Mouse (Mus musculus) urinary bladder, postnatal 10 days (tissue): ENCODE data around the gene Pno1.
A peak's percentile ranks its signal among the peaks of the same experiment; 100 is the strongest.

Experiments
- DNase-seq: peaks from one replicate; pipeline ENCODE4 v3.0.0; 2022; ENCODE audit warnings: low spot score

Pno1 gene

DNA sequence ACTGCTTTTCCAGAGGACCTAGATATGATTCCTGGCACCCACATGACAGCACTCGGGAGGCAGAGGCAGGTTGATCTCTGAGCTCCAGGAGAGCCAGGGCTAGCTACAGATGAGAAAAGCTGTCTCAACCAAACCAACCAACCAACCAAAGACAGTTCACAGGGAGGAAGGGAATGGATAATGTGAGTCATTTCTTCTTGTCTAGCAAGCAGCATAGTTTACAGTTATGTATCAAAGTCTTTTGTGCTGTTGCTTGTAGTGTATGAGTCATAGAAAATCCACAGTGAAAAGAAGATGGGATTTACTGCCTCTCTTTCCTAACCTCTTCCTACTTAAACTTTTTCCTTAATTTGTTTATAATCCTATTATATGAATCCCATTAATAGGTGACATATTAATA lies 34.7 kb downstream of the Pno1 start:
- DNase-seq, result no peak

DNA sequence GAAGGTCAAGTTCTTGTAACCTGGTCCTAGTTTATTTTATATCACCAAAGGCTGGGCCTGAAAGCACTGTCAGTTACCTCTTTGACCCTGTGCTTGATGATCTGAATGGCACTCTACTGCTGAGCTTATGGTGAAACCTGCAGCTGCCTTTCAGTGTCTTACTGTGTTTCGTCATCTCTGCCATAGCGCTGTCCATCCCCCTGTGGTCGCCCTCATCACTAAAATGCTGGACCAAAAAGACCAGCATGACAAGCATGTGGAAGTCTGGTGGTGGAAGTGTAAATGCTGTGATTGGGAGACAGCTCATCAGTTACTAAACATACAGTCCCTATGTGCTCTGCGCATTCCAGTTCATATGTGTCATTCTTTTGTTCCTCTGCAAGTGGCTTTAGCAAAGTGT lies 39.1 kb downstream of the Pno1 start:
- no peak for DNase-seq

DNA sequence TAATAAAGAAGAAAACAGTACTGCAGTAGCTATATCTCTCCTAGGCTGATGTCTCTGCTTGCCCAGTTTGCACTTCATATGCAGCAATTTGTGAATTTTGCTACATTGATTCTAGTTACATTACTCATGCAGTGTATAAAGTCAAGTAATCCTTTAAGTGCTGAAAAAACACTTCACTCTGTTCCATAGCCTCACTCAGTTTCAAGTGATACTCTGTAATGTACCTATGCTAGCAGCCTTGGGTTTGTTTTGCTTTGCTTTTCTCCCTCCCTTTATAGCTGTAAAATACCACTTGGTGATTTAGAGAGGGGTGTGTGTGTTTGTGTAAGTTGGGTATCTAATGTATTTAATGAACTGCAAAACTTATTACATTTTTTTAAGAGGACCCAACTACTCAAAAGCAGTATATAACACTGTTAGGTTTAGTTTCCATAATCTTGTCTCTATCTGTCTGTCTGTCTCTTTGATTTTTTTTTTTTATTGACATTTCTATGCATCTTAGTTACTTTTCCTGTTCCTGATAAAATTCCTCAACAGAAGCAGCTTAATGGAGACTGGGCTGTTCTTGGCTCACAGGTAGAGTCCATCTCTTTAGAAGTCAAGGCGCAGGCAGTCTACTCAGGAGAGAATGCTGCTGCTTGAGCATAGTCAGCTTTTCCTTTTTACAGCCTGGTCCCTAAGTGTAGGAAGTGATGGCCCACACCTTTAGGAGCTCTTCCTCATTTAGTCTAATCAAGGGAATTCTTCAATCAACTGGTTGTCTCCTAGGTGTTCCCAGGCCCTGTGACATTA lies 40.2 kb downstream of the Pno1 start:
- no peak for DNase-seq

DNA sequence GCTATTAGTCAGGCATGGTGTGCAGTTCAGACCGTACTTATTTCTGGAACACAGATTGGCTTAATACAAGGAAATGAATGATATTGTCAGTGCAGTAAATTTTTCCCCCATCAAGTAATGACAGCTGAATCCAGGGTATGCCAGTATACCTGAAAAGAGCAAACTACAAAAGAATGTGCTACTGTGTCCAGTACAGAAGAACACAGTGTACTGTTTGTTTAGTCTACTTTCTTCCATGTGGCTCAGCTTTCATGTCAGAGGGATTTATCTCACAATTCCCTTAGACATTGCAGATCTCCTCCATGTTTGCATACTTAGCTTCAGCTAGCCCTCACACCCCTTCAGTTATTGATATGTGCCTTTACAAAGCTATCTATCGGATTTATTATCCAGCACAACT lies 42.1 kb downstream of the Pno1 start:
- no peak for DNase-seq

DNA sequence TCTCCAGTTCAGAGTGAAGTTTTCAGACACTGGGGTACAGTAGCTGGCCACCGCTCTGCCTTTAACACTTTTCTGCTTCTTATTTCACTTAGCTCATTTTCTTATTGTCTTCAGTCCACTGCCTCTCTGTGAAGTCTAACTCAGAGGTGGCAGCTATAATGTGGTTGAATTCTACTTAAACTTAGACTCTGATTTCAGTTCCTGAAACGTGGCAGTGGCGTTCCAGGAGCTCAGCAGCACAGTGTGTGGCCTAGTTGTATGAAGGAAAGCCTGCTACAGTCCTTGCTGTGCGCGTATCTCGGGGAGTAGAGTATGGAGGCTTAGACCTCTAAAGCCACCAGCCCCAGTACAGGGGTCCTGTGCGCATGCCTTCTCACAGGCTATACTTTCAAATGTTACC lies 44.7 kb downstream of the Pno1 start:
- DNase-seq, result no peak

DNA sequence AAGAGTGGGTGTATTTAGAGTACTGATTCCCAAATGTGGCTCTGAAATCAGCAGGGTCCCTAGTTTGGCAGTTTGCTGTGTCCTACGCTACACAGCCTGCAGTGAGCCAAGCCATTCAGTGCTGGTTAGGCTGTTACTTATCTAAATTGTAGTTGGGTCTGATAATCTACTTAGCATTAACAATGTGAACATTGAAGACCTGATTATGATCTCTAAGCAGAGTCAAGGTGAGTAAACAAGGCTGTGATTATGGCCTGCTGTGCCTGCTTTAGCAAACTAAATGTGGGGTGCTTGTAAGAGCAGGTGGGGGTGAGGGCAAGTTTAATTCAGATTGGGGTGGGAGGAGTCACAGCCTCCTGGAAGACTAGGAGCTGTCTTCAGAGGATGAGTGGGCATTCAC lies 47.4 kb downstream of the Pno1 start:
- no peak for DNase-seq

DNA sequence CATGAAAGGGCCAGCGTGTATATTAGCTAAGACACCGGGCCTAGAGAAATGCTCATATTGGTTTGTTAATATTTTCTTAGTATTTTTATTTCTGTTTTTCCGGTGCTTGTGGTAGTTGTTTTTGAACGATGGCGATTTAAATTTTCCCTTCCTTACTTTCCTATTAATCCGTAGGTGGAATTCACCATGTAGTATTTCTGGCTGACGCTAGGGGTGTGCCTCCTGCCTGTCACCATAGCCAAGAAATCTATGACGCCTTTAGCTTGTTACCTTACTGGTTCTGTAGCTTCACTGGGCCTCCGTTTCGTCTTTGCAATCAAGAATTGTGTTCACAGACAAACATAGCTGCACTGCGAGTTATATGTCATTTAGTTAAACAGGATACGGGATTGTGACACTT lies 51.1 kb downstream of the Pno1 start:
- no peak for DNase-seq

DNA sequence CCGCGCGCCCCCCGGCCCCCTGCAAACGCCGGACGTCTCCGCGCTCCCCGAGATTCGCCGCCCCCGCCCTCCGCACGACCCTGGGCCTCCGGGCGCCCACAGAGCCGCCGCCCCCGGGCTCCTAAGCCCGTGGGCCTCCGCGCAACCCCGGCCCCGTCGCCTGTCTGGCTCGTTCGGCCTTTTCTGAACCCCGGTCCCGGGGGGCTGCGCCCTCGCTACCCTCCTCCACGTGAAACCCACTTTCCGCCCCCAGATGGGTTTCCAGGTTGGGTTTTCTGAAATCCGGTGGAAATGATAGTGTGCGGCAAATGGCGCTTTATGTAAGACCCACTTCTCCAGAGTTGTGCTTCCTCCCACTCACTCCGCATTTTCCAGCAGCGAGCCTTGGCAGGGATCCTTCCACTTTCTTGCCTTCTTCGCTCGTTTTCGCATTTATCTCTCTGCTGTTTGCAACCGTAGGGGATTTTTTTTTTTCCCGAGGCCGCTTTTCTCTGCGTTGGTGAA lies 51.6 kb downstream of the Pno1 start:
- no peak for DNase-seq

DNA sequence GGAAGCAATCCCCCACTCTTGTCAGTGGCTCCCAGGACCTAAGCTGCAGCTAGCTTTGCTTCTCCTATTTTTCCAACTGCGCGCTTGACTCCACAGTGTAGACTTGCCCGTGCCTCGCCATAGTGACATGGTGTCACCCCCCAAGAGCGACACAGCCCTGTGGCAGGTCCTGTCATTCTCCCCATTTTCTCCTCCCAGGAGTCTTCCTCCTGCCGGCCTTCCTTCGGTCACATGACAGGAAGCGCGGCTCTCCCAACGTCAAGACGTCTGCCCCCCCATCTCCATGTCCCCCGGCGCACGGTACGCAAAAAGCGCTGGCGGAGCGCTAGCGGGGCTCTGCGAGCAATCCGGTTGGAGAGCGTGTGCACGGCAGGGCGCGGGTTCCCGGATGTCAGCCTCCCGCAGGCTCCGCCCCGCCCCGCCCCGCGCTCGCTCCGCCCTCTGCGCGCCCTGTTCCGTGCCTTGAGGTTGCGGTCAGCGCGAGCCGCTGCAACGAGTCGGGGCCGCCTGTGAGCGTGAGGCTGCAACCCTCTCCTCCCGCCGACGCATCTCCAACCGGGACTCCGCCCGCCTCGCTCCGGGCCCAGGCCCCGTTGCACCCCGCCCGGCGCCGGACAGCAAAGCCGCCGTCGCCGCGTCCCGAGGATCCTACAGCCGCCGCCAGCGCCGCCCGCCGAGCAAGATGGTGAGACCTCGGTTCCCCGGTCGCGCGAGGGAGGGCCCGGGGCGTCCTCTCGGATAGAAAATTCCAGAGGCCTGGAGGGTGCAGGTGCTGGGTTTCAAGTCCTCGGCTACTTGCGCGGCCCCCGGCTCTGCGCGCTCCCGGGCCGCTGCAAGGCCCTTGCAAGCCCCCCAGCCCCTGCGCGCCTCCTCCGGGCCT lies 52.3 kb downstream of the Pno1 start, which contains the start of gene Ppp3r1:
TSS of gene Ppp3r1 (plus strand) at position 406 of the 880 bp plus-strand sequence.
- DNase-seq, result peak; percentile 89
